Mouse (Mus musculus) activated CD4-positive, CD25-positive, alpha-beta regulatory T cell, adult 4 months (primary cell): Measurements from ENCODE around the gene Itga9. TPM values are rescaled to one million over a fixed set of nuclear protein-coding genes. Genes with fewer than 3 reads are reported as not detected.
A peak's percentile ranks its signal among the peaks of the same experiment; 100 is the strongest.

Source experiments
- ATAC-seq: one replicate; pipeline ENCODE4 v1.8.0; 2017
- polyA plus RNA-seq, 2 experiments: library from polyadenylated mRNA; unstranded; fragments of 100-300 nt; shearing (Covaris generic); gene quantifications; one replicate each; pipeline ENCODE4 v1.2.1; 2017

Itga9 gene
- polyA plus RNA-seq, 2 experiments from 2014 or later: 0.54 TPM; not detected in 1

DNA sequence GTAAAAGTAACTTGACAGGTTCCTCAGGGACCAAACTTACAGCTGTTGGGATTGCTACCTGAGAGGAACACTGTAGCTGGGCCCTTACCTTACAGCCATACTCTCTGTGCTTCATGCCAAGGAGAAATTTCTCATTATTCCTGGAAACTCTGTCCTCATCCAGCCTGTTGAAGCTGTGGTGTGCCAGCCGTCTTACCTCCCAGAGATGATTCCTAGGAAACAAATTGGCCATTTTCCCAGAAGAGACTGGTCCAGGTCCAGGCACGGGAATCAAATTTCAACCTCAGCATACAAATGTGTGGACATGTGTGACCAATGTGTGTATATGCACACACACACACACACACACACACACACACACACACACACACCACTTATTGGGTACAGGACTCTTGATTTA lies 172.1 kb downstream of the Itga9 start:
- no peak for ATAC-seq

DNA sequence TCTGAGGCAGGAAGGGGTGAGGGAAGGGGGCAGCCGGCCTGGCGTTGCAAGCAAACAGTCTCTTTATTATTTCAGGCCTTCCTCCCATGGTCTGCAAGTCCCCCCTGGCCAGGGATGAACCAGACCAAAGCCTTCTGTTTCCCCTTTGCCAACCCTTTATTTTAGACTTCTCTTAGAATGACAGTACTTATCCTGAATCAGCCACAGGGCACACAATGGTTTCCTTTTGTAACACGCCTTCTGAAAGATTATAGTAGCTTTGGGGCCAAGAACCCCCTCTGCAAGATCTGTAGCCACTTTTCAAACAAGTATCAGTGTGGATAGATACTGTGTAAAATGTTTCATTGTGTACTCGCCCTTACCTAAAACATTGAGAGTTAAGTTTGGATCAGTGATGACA lies 178.1 kb downstream of the Itga9 start:
- no peak for ATAC-seq

- no peak for ATAC-seq
These were observed 179.3 kb downstream of the Itga9 start for GRCm38 (mm10) chr9:118785816-118786215.

GRCm38 (mm10) chr9:118788869-118789281 lies 182.4 kb downstream of the Itga9 start:
- no peak for ATAC-seq

DNA sequence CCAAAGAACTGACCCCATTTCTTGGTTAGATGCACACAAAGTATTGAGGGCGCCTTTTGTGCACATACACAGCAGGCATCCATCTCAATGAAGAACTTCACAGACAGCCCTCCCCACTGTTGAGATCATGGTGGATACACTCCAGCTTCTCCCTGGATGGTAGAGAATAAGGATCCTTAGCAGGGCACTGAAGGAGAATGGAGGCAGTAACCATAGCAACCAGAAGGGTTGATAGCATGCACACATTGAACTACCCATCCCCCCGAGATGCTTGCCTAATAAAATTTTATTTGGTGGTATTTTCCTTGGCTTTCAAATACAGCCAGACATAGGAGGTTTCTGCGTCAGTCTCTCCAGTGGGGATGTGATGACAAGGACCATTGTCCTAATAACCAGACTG lies 184.7 kb downstream of the Itga9 start:
- no peak for ATAC-seq

- ATAC-seq: no peak
These were observed 186.8 kb downstream of the Itga9 start for GRCm38 (mm10) chr9:118793151-118793785.

- no peak for ATAC-seq
These were observed 188.2 kb downstream of the Itga9 start for GRCm38 (mm10) chr9:118794668-118795067.

DNA sequence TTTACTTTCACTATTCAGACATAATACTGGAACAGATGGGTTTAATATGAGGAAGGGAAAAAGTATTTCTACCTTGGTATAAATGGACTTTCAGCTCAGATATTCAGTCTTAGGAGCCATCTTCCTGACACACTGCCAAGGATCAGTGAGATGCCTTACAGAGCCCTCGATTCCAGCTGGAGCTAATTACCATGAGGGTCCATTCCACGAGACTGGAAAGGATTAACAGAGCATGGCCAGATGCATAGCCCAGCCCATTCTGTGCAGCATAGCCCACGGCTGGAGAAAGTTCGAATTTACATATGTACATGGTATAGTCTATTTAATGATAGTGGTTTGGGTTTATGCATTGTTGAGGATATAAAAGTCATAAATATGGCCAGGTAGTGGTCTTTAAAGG lies 188.8 kb downstream of the Itga9 start:
- no peak for ATAC-seq

GRCm38 (mm10) chr9:118799105-118799504 lies 192.6 kb downstream of the Itga9 start:
- no peak for ATAC-seq

GRCm38 (mm10) chr9:118801176-118801909 lies 194.9 kb downstream of the Itga9 start:
- ATAC-seq: no peak

DNA sequence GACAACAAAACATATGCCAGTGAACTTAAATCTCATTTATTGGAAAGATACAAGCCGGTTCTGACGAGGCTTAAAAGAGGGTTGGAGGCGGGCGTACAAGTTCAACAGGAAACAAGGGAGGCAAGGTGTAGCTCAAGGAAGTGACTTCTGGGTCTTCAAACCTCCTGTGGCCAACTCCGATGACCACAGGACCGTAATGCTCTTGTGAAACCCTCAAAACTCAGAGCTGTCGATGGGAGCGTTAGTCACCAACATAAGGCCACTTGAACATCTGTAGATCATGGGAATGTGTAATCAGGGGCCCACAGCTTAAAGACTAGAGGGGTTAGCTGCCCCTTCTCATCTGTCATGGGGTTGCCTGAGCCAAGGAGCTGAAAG lies 195.4 kb downstream of the Itga9 start:
- ATAC-seq: no peak

GRCm38 (mm10) chr9:118802380-118802779 lies 195.9 kb downstream of the Itga9 start:
- ATAC-seq: no peak

DNA sequence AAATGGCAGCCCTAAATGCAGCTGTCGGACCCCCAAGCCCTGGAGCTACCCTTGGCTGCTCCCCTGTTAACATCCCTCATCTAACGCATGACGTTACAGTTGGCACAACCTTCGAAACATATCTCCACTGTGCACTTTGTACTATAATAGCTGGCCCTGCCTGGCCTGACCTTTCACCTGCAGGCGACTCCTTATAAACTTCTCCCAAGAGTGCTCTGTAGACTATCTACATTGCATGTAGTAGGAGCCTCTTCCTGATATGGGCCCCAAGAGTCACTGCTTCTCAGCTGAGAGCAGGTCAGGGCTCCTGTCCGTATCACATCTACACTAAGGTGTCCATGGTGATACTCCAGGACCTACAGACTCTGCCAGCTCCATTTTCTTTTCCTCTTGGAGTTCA lies 199.2 kb downstream of the Itga9 start:
- no peak for ATAC-seq

DNA sequence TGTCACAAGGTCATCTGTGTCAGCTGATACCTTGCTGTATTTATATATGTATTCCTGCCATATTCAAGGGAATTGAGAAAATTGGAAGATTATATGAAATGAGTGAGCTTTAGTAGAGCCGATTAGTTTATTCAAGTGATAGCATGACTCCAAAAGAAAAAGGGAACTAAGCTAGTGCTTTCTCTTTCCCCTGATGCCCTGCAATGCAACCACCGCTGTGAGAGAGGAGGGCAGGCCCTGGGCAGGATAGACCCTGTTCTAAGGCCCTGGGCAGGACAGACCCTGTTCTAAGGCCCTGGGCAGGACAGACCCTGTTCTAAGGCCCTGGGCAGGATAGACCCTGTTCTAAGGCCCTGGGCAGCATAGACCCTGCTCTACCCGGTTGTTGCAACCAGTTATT lies 201.2 kb downstream of the Itga9 start:
- no peak for ATAC-seq

DNA sequence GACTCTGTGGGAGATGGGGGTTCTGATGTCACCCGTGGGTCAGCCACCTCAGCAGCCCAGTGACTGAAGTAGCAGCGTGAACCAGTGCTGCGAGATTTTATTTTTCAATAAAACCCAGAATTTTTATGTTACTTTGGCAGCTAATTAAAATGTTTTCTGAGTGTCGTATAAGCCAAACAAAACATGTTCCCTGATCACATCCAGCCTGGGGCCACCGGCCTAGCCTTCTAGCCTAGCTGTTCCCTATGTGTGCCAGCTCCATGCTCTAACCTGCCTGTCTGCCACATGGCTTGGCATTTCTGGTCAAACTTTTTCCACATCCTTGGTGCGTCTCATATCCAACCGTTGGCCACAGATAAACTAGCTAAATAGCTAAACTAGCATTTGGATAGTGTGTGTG lies 205.7 kb downstream of the Itga9 start:
- no peak for ATAC-seq

DNA sequence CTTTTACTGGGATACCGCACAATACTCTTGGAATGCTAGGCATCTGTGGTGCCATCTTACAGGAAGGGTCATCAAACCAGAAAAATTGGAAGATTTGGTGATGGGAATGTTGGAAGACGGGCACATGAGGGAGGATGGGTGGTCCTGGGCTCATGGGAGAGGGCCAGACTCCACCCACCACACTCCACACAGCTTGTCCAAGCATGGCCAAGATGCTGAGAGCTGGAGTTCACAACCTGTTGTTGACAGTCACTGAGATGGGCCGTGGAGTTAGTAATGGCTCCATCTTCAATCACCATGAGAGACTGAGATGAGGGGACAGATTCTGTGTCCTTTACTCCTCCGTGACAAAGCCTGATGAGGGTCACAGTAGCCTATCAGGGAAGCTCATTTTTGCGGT lies 207.0 kb downstream of the Itga9 start:
- no peak for ATAC-seq

DNA sequence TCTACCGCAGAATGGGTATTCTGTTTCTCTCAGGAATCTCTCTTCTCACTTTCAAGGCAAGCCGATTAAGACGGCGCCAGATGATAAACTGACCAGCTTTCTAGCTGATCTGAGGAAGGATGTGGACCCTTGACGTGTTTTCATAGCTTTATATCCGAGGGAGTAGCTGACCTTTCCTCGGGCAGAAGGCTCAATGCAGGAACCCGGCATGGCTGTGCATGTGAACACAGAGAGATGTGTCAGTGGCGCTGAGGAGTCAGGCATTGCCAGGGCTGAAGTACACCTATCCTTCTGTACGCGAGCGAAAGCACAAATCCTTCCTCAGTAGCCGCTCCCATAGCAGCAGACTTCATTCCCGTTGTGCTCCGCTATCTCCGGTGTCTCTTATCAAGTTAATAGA lies 207.6 kb downstream of the Itga9 start:
- no peak for ATAC-seq

GRCm38 (mm10) chr9:118814461-118814860 lies 208.0 kb downstream of the Itga9 start:
- ATAC-seq: no peak

- no peak for ATAC-seq
These were observed 209.1 kb downstream of the Itga9 start for GRCm38 (mm10) chr9:118815543-118815942.

- no peak for ATAC-seq
These were observed 212.0 kb downstream of the Itga9 start for GRCm38 (mm10) chr9:118818508-118818907.

- peak; percentile 98 for ATAC-seq
These were observed 215.0 kb downstream of the Itga9 start for GRCm38 (mm10) chr9:118821220-118822185.

GRCm38 (mm10) chr9:118822186-118822555 lies 215.7 kb downstream of the Itga9 start:
- ATAC-seq: no peak

DNA sequence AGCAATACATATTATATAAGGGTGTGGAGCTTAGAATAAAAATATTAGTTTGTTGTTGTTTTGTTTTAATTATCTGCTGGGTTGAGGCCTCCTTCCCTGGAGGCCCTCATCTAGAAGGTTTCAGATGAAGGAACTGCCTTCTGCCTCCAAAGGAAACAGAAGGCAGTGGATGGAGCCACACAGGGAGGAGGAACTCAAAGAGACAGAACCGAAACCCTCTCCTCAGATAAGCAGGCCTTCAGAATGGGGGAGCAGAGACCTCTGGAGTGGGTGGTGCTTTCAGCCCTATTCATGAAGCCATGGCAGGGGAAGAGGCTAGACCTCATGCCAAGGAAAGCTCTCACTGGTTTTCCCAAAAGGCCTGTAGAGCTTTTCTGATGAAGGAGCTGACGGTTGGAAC lies 216.1 kb downstream of the Itga9 start:
- no peak for ATAC-seq
